Mouse (Mus musculus) forebrain, embryonic 16.5 days (tissue): ENCODE measurements around the gene 2410004P03Rik. TPM values are rescaled to one million over a fixed set of nuclear protein-coding genes. Genes with fewer than 3 reads are reported as not detected.

Experiments used
- ATAC-seq: fragments of 200-750 bp; cut with Nextera tagmentation; 2 replicates; pipeline ENCODE4 v1.8.0; 2017; ENCODE audit warnings: mild to moderate bottlenecking, moderate library complexity
- H3K27ac ChIP-seq: fragments of 300-500 bp; sonication (generic); 2 replicates; pipeline ENCODE4 v1.5.1; 2014; ENCODE audit warnings: low read length, control low read depth
- H3K27me3 ChIP-seq: fragments of 300-500 bp; sonication (generic); replicated peaks from 2 replicates; pipeline ENCODE4 v1.6.1; 2014; ENCODE audit warnings: low read length; ENCODE audit not compliant: control insufficient read depth, insufficient read depth
- H3K36me3 ChIP-seq: fragments of 300-500 bp; sonication (generic); 2 replicates; pipeline ENCODE4 v1.6.1; 2014; ENCODE audit not compliant: control insufficient read depth, insufficient read depth
- H3K4me1 ChIP-seq: fragments of 300-500 bp; sonication (generic); replicated peaks from 2 replicates; pipeline ENCODE4 v1.6.1; 2014; ENCODE audit warnings: low read length; ENCODE audit not compliant: control insufficient read depth, insufficient read depth
- H3K4me2 ChIP-seq: fragments of 300-500 bp; sonication (generic); 2 replicates; pipeline ENCODE4 v1.6.1; 2014; ENCODE audit warnings: mild to moderate bottlenecking, low read length, control low read depth
- H3K4me3 ChIP-seq: fragments of 300-500 bp; sonication (generic); replicated peaks from 2 replicates; pipeline ENCODE4 v1.5.1; 2014; ENCODE audit warnings: mild to moderate bottlenecking, low read length, control low read depth
- H3K9ac ChIP-seq: fragments of 300-500 bp; sonication (generic); replicated peaks from 2 replicates; pipeline ENCODE4 v1.6.1; 2014; ENCODE audit warnings: low read depth, low read length, control low read depth
- H3K9me3 ChIP-seq: fragments of 300-500 bp; sonication (generic); 2 replicates; pipeline ENCODE4 v1.6.1; 2016; ENCODE audit warnings: low read length; ENCODE audit not compliant: control insufficient read depth
- WGBS: fragments of 180-500 bp; shearing (Covaris S2); extraction: QIAGEN DNeasy Blood & Tissue Kit; methylation state at CpG from one replicate; pipeline ENCODE4 v1.1.7; 2014; 5-methylcytosine and 5-hydroxymethylcytosine counted together
- polyA plus RNA-seq: library from polyadenylated mRNA; unstranded; fragments of >200 nt; fragmentation: Nextera tagmentation; extraction: Ambion mirVana; gene quantifications from 2 replicates; pipeline ENCODE4 v1.2.1, GENCODE M21; 2015

2410004P03Rik gene
- 3.0 and 4.3 TPM in 2 replicates for polyA plus RNA-seq

DNA sequence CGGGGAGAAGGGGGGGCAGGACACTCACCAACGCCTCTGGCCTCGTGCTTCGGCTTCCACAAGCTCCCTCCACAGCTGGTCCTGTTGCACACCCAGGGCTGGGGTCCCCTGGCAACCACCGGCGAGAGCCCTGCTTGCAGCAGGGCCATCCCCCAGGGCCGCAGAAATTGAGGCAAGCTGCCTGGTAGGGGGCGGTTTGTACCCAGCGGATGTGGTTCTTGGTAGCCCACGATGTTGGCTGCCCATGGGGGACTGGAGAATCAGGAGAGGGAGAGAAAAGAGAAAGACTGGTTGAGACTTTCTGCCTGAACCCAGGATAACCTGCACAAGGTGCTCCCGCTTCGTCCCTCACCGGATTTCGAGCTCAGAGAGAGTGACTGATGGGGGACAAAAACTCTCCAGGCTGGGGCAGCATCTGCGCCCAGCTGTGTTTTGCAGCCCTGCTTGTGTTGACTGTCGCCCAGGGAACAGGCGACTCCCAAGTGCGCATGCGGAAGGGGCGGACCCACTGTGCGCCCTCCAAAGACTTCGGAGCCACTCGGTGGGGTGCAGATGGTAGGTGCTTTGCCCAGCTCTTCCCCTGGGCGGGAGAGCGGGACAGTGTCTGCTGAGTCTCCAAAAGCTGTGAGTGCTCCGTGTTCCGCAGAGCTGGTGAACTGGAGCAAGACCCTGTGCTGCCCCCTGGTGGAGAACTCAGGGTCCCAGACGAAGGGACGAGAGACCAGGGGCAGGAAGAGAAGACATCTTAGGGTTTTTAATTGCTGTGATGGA, at the start of gene 2410004P03Rik:
2410004P03Rik (minus strand) TSS at position 628 of the 771 bp plus-strand sequence.
- no peaks in the 10 kb centered on the region for H3K27me3 ChIP-seq
- H3K9ac ChIP-seq, result 0 out of 2 replicates have a peak within 1 kb of the TSS, but pooled peaks have one; percentile 17
- WGBS, result 7% methylated on average over 29 of the region's 29 CpGs
- H3K4me1 ChIP-seq, result peaks cover 3% of the 10 kb centered on the region
- ATAC-seq, result peak; percentile 61
- H3K36me3 ChIP-seq, result no peaks in the 10 kb centered on the region
- H3K9me3 ChIP-seq, result no peaks in the 10 kb centered on the region
- H3K4me3 ChIP-seq, result peak within 1 kb of the TSS; percentile 41
- peak within 1 kb of the TSS; percentile 57 for H3K4me2 ChIP-seq
- H3K27ac ChIP-seq, result no peak within 1 kb of the TSS

- Histone ChIP-seq H3K9me3 (no peaks in the 10 kb centered on the region), H3K27me3 (no peaks in the 10 kb centered on the region), H3K4me3 (no peak overlapping the region), H3K36me3 (no peaks in the 10 kb centered on the region), H3K9ac (no peak overlapping the region), H3K4me1 (peaks cover 11% of the 10 kb centered on the region), H3K4me2 (no peak overlapping the region), H3K27ac (peak overlapping the region; percentile 48; the same call in 1 of the 2 replicates)
- peak; percentile 51 for ATAC-seq
- 23% methylated on average over 7 of the region's 7 CpGs for WGBS
These were observed 49.7 kb upstream of the 2410004P03Rik start for GRCm38 (mm10) chr12:17061183-17061722.

GRCm38 (mm10) chr12:17058490-17058889, 47.0 kb upstream of the 2410004P03Rik start:
- ATAC-seq, result no peak
- H3K9me3 ChIP-seq, result no peaks in the 10 kb centered on the region
- no peaks in the 10 kb centered on the region for H3K36me3 ChIP-seq
- no peak overlapping the region for H3K9ac ChIP-seq
- H3K4me2 ChIP-seq, result no peak overlapping the region
- no peak overlapping the region for H3K27ac ChIP-seq
- WGBS, result 81% methylated on average over 10 of the region's 10 CpGs
- peaks cover 8% of the 10 kb centered on the region for H3K4me1 ChIP-seq
- H3K4me3 ChIP-seq, result no peak overlapping the region
- no peaks in the 10 kb centered on the region for H3K27me3 ChIP-seq

DNA sequence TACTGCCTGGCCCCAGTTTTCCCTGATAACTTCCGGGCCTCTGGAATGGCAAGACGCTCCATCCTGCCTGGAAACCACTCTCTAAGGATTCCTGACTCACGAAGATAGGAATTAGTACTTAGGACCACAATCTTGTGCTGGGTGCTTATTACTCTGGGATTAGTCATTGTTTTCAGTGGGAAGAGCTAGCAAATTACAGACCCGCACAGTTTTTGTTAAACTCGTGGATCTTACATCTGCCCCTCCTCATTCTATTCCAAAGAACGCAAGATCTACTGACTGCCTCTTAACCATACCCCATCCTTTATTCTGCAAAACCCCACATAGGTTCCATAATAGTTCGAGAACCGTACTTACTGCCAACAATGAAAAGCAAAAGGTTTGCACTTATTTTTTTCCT, 45.6 kb upstream of the 2410004P03Rik start:
- H3K9me3 ChIP-seq, result no peaks in the 10 kb centered on the region
- no peaks in the 10 kb centered on the region for H3K27me3 ChIP-seq
- no peak overlapping the region for H3K27ac ChIP-seq
- ATAC-seq, result no peak
- H3K36me3 ChIP-seq, result no peaks in the 10 kb centered on the region
- WGBS, result 59% methylated on average over 8 of the region's 8 CpGs
- no peak overlapping the region for H3K9ac ChIP-seq
- peaks cover 8% of the 10 kb centered on the region for H3K4me1 ChIP-seq
- H3K4me2 ChIP-seq, result no peak overlapping the region
- H3K4me3 ChIP-seq, result no peak overlapping the region

- Histone ChIP-seq H3K4me2 (no peak overlapping the region), H3K9me3 (no peaks in the 10 kb centered on the region), H3K27ac (no peak overlapping the region), H3K4me1 (peaks cover 4% of the 10 kb centered on the region), H3K27me3 (no peaks in the 10 kb centered on the region), H3K4me3 (no peak overlapping the region), H3K36me3 (no peaks in the 10 kb centered on the region), H3K9ac (no peak overlapping the region)
- no peak for ATAC-seq
- 87% methylated on average over 4 of the region's 4 CpGs for WGBS
These were observed 44.2 kb upstream of the 2410004P03Rik start for GRCm38 (mm10) chr12:17055766-17056165.

GRCm38 (mm10) chr12:17054691-17055090, 43.2 kb upstream of the 2410004P03Rik start:
- Histone ChIP-seq H3K4me1 (peaks cover 4% of the 10 kb centered on the region; the same call in 1 of the 2 replicates), H3K4me3 (no peak overlapping the region), H3K27me3 (no peaks in the 10 kb centered on the region), H3K9me3 (no peaks in the 10 kb centered on the region), H3K27ac (no peak overlapping the region), H3K9ac (no peak overlapping the region), H3K4me2 (no peak overlapping the region), H3K36me3 (no peaks in the 10 kb centered on the region)
- WGBS, result 53% methylated on average over 4 of the region's 4 CpGs
- ATAC-seq, result no peak

GRCm38 (mm10) chr12:17052673-17053072, 41.1 kb upstream of the 2410004P03Rik start:
- Histone ChIP-seq H3K9me3 (no peaks in the 10 kb centered on the region), H3K4me3 (no peak overlapping the region), H3K9ac (no peak overlapping the region), H3K27ac (no peak overlapping the region), H3K27me3 (no peaks in the 10 kb centered on the region), H3K4me1 (peaks cover 6% of the 10 kb centered on the region), H3K4me2 (no peak overlapping the region), H3K36me3 (no peaks in the 10 kb centered on the region)
- no peak for ATAC-seq
- WGBS, result 81% methylated on average over 2 of the region's 2 CpGs

- Histone ChIP-seq H3K4me3 (no peak overlapping the region), H3K27ac (0 out of 2 replicates have a peak overlapping the region, but pooled peaks have one; percentile 12), H3K36me3 (no peaks in the 10 kb centered on the region), H3K4me2 (no peak overlapping the region), H3K4me1 (peaks cover 6% of the 10 kb centered on the region), H3K27me3 (no peaks in the 10 kb centered on the region), H3K9me3 (no peaks in the 10 kb centered on the region), H3K9ac (no peak overlapping the region)
- 25% methylated on average over 4 of the region's 4 CpGs for WGBS
- ATAC-seq, result peak; percentile 68
These were observed 39.5 kb upstream of the 2410004P03Rik start for GRCm38 (mm10) chr12:17051057-17051456.

GRCm38 (mm10) chr12:17049796-17050195, 38.3 kb upstream of the 2410004P03Rik start:
- Histone ChIP-seq H3K9me3 (no peaks in the 10 kb centered on the region), H3K27me3 (no peaks in the 10 kb centered on the region), H3K4me3 (no peak overlapping the region), H3K4me1 (peaks cover 6% of the 10 kb centered on the region), H3K27ac (no peak overlapping the region), H3K36me3 (no peaks in the 10 kb centered on the region), H3K4me2 (no peak overlapping the region), H3K9ac (no peak overlapping the region)
- no peak for ATAC-seq
- 100% methylated on average over 1 of the region's 1 CpGs for WGBS
